ENCODE assay signal across 13 mouse cellular contexts in the genomic region with DNA sequence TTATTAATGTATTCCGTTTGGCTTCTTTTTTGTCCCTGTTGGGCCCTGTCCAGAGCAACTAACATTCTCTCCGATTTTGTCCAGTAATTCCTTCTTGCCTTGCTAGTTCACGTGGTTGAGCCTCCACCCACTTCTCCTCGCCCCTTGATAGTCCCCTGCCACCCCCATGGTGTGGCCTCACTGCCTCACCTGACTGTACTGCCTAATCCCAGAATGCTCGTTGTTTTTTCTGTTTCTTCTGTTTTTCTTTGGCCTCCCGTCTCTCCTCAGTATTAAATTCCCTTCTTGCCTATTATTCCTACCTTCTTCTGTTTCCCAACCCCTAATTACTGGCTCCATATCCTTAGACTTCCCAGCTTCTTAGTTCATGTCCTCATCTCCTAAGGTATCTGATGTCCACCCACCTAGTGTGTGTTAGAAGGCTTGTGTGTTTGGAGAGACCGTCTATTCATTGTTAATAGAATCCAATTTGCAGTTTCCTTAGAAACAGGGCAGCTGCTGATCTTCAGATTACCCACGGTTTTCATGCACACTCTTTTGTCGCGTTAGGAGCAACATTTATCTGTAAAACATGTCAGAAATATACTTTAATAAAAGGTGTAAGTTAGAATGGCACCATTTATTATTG.
A peak's percentile ranks its signal among the peaks of the same experiment; 100 is the strongest.
DNase-seq lines count a peak whose midpoint lies in the region; ATAC-seq and TF ChIP-seq lines count a peak whose summit lies in the region.
"Had no signal": no experiment of that assay in that cellular context is flagged by ENCODE, and none has a peak within 500 bp of the region (broad histone marks: within the 10 kb centered on the region; RNA-seq: fewer than 3 reads in every experiment).

No protein-coding gene starts in this region.

- H3K4me1 ChIP-seq in kidney, embryonic 16.5 days (ENCODE audit: insufficient read depth, low read length), result peaks cover 57% of the 10 kb centered on the region
- peaks cover 34% of the 10 kb centered on the region for H3K4me1 ChIP-seq in embryonic facial prominence, embryonic 14.5 days (ENCODE audit: control insufficient read depth, insufficient read depth, low read length)
- peaks cover 23% of the 10 kb centered on the region for H3K4me1 ChIP-seq in stomach, embryonic 14.5 days (ENCODE audit: control insufficient read depth, insufficient read depth, low read length)

- 48% methylated on average over 10 of the region's 10 CpGs for WGBS in kidney, embryonic 16.5 days
- WGBS in embryonic facial prominence, embryonic 14.5 days, result 49% methylated on average over 10 of the region's 10 CpGs
- WGBS in stomach, embryonic 14.5 days, result 52% methylated on average over 10 of the region's 10 CpGs

- intact Hi-C loops in gastrocnemius, adult 2 months (cut with DNase I), result loop anchor here (10.0 kb wide), 2 partner anchors 224 to 354 kb away; no protein-coding TSS in a partner anchor

- no peak for DNase-seq in gastrocnemius, adult 2 months
- no peak for DNase-seq in gastrocnemius, postnatal 4 days (ENCODE audit: low spot score in 2 of 2)
- DNase-seq in kidney, adult 18-20 months, result no peak
- DNase-seq in embryonic facial prominence, embryonic 14.5 days (ENCODE audit: low spot score), result peak; percentile 59
- no peak for DNase-seq in urinary bladder, adult 18-20 months (ENCODE audit: low spot score in 2 of 2)
- no peak for DNase-seq in urinary bladder, adult 2 months (ENCODE audit: low spot score)
- DNase-seq: adrenal gland, adult 2 months; cerebellum, adult 9-11 months; gastrocnemius, postnatal 36 days; kidney, postnatal 14 days had no signal

- ATAC-seq in kidney, embryonic 16.5 days (ENCODE audit: low FRiP score, low TSS enrichment), result no peak
- ATAC-seq in embryonic facial prominence, embryonic 14.5 days (ENCODE audit: low read depth), result peak; percentile 77
- ATAC-seq in stomach, embryonic 14.5 days (ENCODE audit: insufficient number of reproducible peaks, insufficient read depth, low FRiP score, low read depth), result no peak

- 0 out of 2 replicates have a peak, but pooled peaks cover 2% of the 10 kb centered on the region for H3K36me3 ChIP-seq in kidney, embryonic 16.5 days (ENCODE audit: insufficient read depth, low read length)
- no peaks in the 10 kb centered on the region for H3K36me3 ChIP-seq in embryonic facial prominence, embryonic 14.5 days (ENCODE audit: control insufficient read depth, insufficient read depth, low read length)
- H3K36me3 ChIP-seq in stomach, embryonic 14.5 days (ENCODE audit: control insufficient read depth, insufficient read depth, low read length), result no peaks in the 10 kb centered on the region

- no peak overlapping the region for H3K9ac ChIP-seq in kidney, embryonic 16.5 days (replicated peaks; ENCODE audit: low read length)
- no peak overlapping the region for H3K9ac ChIP-seq in embryonic facial prominence, embryonic 14.5 days (ENCODE audit: low read depth, low read length)
- H3K9ac ChIP-seq in stomach, embryonic 14.5 days (replicated peaks; ENCODE audit: low read depth, low read length), result no peak overlapping the region

- H3K4me3 ChIP-seq in gastrocnemius, adult 2 months, result no peak overlapping the region
- H3K4me3 ChIP-seq in kidney, embryonic 16.5 days (ENCODE audit: low read length), result no peak overlapping the region
- no peak overlapping the region for H3K4me3 ChIP-seq in embryonic facial prominence, embryonic 14.5 days (ENCODE audit: low read depth, low read length)
- no peak overlapping the region for H3K4me3 ChIP-seq in stomach, embryonic 14.5 days (ENCODE audit: low read depth, low read length)

- H3K4me2 ChIP-seq in kidney, embryonic 16.5 days (replicated peaks; ENCODE audit: low read depth, low read length), result no peak overlapping the region
- H3K4me2 ChIP-seq in embryonic facial prominence, embryonic 14.5 days (ENCODE audit: low read depth, low read length), result no peak overlapping the region
- H3K4me2 ChIP-seq in stomach, embryonic 14.5 days (replicated peaks; ENCODE audit: low read depth, low read length), result no peak overlapping the region

- H3K27ac ChIP-seq in gastrocnemius, adult 2 months, result peak overlapping the region; percentile 17; the same call in 1 of the 2 replicates
- H3K27ac ChIP-seq in kidney, embryonic 16.5 days (ENCODE audit: low read length), result peak overlapping the region; percentile 8; the same call in 1 of the 2 replicates
- peak overlapping the region; percentile 77 for H3K27ac ChIP-seq in embryonic facial prominence, embryonic 14.5 days (replicated peaks; ENCODE audit: low read depth, low read length)
- H3K27ac ChIP-seq in stomach, embryonic 14.5 days (ENCODE audit: low read length), result peak overlapping the region; percentile 28; the same call in 1 of the 2 replicates
- H3K27ac ChIP-seq: macrophage had no signal

- peaks cover 4% of the 10 kb centered on the region; the same call in 1 of the 2 replicates for H3K9me3 ChIP-seq in kidney, embryonic 16.5 days (ENCODE audit: low read length)
- H3K9me3 ChIP-seq in embryonic facial prominence, embryonic 14.5 days (ENCODE audit: control insufficient read depth, low read length), result no peaks in the 10 kb centered on the region
- H3K9me3 ChIP-seq in stomach, embryonic 14.5 days (ENCODE audit: control insufficient read depth, low read depth, low read length), result no peaks in the 10 kb centered on the region; the same call in 1 of the 2 replicates

- H3K27me3 ChIP-seq in kidney, embryonic 16.5 days (ENCODE audit: insufficient read depth, low read length), result no peaks in the 10 kb centered on the region
- H3K27me3 ChIP-seq in embryonic facial prominence, embryonic 14.5 days (replicated peaks; ENCODE audit: control insufficient read depth, insufficient read depth, low read length), result no peaks in the 10 kb centered on the region
- H3K27me3 ChIP-seq in stomach, embryonic 14.5 days (ENCODE audit: control insufficient read depth, insufficient read depth, low read length), result no peaks in the 10 kb centered on the region

- TF ChIP-seq CTCF in gastrocnemius, adult 2 months (IDR thresholded peaks at IDR 0.05), result no peak

Comparison
In these comparisons a context has a peak if more than half of its experiments do, and no peak if none do; other contexts are left out.
1. H3K27ac ChIP-seq: peak in every context shown above with its lines; median percentile 77 in embryonic facial prominence, embryonic 14.5 days; 28 in stomach, embryonic 14.5 days; 17 in gastrocnemius, adult 2 months; 8 in kidney, embryonic 16.5 days.